Mouse (Mus musculus): Measurements from ENCODE around the gene Cd300c. TPM values are rescaled to one million over a fixed set of nuclear protein-coding genes. Genes with fewer than 3 reads are reported as not detected.

Cd300c gene
- total RNA-seq, 2 experiments from 2014 or later, result not detected

Other genes starting within 250 kb of the Cd300c start
- under 1 TPM; 0.55 to 0.57 TPM for gene Dnaic2, start 241.7 kb downstream of the Cd300c start, total RNA-seq (2021)
- 1 to 10 TPM in 1 of 2 experiments, under 1 TPM in 1; 0.67 to 1.1 TPM for gene Kif19a, start 203.8 kb downstream of the Cd300c start, total RNA-seq (2021)
- gene Btbd17, start 173.2 kb downstream of the Cd300c start, total RNA-seq (2021), result under 1 TPM; 0.21 to 0.33 TPM
- not detected for gene Gpr142, start 170.2 kb downstream of the Cd300c start, total RNA-seq (2021)
- 10 to 100 TPM; 26.2 to 27.9 TPM for gene Gprc5c, start 118.0 kb downstream of the Cd300c start, total RNA-seq (2021)
- 1 to 10 TPM; 1.3 to 1.5 TPM for gene Cd300a, start 79.1 kb downstream of the Cd300c start, total RNA-seq (2021)
- 1 to 10 TPM in 1 of 2 experiments, under 1 TPM in 1; 0.63 to 1.6 TPM for gene Cd300lb, start 34.8 kb downstream of the Cd300c start, total RNA-seq (2021)
- 1 to 10 TPM in 1 of 2 experiments, under 1 TPM in 1; 0.64 to 1.1 TPM for gene Cd300ld, start 20.8 kb upstream of the Cd300c start, total RNA-seq (2021)
- gene Cd300c2, start 32.7 kb upstream of the Cd300c start, total RNA-seq (2021), result 1 to 10 TPM; 2.3 to 2.9 TPM
- not detected for gene Cd300ld2, start 47.0 kb upstream of the Cd300c start, total RNA-seq (2021)
- gene Cd300ld4, start 57.9 kb upstream of the Cd300c start, total RNA-seq (2021), result 1 to 10 TPM in 1 of 2 experiments, not detected in 1; 1.3 TPM
- gene Cd300ld5, start 68.6 kb upstream of the Cd300c start, total RNA-seq (2021), result 1 to 10 TPM; 1.3 to 3.9 TPM
- gene Cd300ld3, start 79.3 kb upstream of the Cd300c start, total RNA-seq (2021), result 1 to 10 TPM; 3.8 to 4.5 TPM
- under 1 TPM; 0.48 to 0.96 TPM for gene Cd300e, start 93.0 kb upstream of the Cd300c start, total RNA-seq (2021)
- gene Rab37, start 122.3 kb upstream of the Cd300c start, total RNA-seq (2021), result 1 to 10 TPM; 2.4 to 2.5 TPM
- 1 to 10 TPM; 1.1 to 1.3 TPM for gene Cd300lf, start 164.8 kb upstream of the Cd300c start, total RNA-seq (2021)
- 10 to 100 TPM; 26.3 to 30.4 TPM for gene Slc9a3r1, start 194.2 kb upstream of the Cd300c start, total RNA-seq (2021)
- 10 to 100 TPM in 1 of 2 experiments, 1 to 10 TPM in 1; 9.5 to 15.7 TPM for gene Tmem104, start 218.3 kb upstream of the Cd300c start, total RNA-seq (2021)
- gene Nat9, start 218.7 kb upstream of the Cd300c start, total RNA-seq (2021), result 10 to 100 TPM; 27.4 to 28.4 TPM